Mouse (Mus musculus) testis, adult 2 months (tissue): ENCODE data around the gene Traf7.

Experiments used
- CTCF ChIP-seq: fragments of 200-500 bp; IDR thresholded peaks from 2 replicates; pipeline ENCODE4 v1.5.1; 2012; ENCODE audit warnings: low read depth, mild to moderate bottlenecking, inconsistent platforms, low read length, moderate library complexity; ENCODE audit not compliant: control insufficient read depth, insufficient read depth, insufficient replicate concordance
- POLR2A ChIP-seq: fragments of 200-500 bp; IDR thresholded peaks from 2 replicates; pipeline ENCODE4 v1.6.1; 2012; ENCODE audit warnings: low read depth, mild to moderate bottlenecking, inconsistent platforms, low read length, moderate library complexity; ENCODE audit not compliant: control insufficient read depth

GRCm38 (mm10) chr17:24513609-24514008, 14.1 kb downstream of the Traf7 start:
- no peak for TF ChIP-seq POLR2A
- peak; percentile 60; the same call in 1 of the 2 replicates for TF ChIP-seq CTCF
